Mouse (Mus musculus) 3T3-L1 (cell line): ENCODE measurements at regions not wholly inside any gene's neighbourhood (a gene's known extent, or its start where the extent isn't known, plus 50 kb on each side); places are given as distances from the start of the nearest gene placed in this dataset.

Source experiments
- DNase-seq: peaks from one replicate; pipeline ENCODE4 v3.0.0-alpha.2; 2015; ENCODE audit warnings: low read depth, low spot score

- no peak for DNase-seq
These were observed 68.3 kb upstream of the Frg1 start for GRCm38 (mm10) chr8:41485163-41485562.

- no peak for DNase-seq
These were observed 66.4 kb upstream of the Frg1 start for GRCm38 (mm10) chr8:41483297-41483696.

- no peak for DNase-seq
These were observed 56.3 kb upstream of the Frg1 start for GRCm38 (mm10) chr8:41472992-41473699.

GRCm38 (mm10) chr8:41472233-41472632 lies 55.4 kb upstream of the Frg1 start:
- DNase-seq: no peak
